Mouse (Mus musculus) spleen, postnatal 10 days (tissue): ENCODE results near the gene Utf1.

ENCODE experiments used
- DNase-seq, 2 experiments: peaks; one replicate each; pipeline ENCODE4 v3.0.0; 2021 to 2022; ENCODE audit warnings: low spot score in 2 of 2

The Utf1 gene

DNA sequence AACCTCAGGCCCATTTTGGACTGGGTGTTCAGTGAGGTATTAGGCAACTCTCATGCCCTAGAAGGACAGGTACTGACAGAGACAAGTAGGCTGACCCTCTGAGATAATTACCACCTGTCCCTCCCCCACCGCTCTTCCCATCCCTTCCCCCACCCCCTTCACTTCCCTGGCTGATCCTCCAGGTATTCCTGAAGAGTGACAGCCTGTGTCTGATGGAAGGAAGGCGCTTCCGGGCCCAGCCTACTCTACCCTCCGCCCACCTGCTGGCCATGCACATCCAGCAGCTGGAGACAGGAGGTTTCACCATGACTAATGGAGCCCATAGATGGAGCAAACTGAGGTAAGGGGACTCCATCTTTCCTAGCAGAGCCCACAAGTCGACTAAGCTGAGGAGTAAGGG, 5.8 kb upstream of the Utf1 start:
- no peak for DNase-seq

DNA sequence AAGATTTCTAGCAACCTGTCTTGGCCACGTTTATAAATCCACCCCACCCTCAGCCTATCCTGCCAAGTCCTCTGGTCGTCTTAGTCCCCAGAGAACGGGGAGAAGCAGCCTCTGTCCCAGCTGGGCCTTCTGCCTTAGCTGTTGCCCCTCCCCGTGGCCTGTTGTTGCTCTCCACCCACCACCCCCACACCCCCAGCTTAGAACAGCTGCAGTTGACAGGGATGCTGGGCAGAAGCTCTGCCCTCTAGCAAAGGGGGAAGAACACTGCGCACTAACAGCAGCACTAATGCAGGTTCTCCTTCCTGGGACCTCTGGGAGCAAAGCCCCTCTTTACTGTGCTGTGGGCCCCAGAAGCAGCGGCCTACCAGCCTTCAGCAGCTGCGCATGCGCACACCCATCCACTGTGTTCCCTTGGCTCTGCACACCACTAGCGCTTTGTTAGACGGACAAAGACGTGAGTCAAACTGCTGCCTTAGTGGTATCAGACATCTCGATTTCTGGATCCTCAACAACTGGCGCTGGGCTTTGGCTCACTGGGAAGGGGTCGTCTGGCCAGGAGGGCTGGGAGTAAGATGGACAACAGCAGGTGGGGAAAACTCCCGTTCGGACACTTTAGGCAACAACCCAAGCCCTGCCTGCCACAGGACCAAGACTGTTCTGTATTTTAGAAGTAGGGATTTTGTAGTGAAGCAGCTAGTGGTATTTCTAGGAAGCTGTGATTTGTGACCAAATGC, 2.9 kb upstream of the Utf1 start:
- no peak for DNase-seq

DNA sequence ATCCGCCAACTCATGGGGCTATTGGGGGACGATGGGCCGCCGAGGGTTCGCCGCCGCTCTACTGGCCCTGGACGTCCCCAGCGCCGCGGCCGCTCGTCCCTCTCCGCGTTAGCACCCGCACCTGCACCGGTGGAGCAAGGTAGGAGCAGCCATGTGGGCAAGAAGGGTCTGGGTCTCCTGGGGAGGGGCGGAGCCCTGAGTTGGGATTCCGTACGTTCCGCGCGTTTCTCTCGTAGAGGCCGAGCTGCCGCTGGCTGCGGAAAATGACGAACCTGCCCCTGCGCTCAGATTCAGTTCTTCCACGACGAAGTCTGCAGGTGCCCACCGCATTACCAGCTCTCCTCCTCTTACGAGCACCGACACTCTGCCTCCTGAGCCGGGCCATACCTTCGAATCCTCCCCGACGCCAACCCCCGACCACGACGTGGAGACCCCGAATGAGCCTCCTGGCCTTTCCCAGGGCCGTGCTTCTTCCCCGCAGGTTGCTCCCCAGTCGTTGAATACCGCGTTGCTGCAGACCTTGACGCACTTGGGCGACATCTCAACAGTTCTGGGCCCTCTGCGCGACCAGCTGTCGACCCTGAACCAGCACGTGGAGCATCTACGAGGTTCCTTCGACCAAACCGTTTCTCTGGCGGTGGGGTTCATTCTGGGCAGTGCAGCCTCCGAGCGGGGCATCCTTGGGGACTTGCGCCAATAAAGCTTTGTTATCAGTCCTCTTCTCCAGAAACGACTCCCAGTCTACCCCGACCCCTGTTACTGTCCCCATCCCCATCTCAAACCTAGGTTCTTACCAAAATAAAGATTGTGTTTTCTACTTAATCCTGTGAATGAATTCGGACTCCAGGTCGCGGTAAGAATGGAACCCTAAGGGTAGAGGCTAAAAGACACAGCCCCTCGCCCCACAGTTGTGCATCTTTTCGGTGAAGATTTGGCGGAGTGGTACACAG, 977 bp downstream of the Utf1 start:
- DNase-seq, result no peak

DNA sequence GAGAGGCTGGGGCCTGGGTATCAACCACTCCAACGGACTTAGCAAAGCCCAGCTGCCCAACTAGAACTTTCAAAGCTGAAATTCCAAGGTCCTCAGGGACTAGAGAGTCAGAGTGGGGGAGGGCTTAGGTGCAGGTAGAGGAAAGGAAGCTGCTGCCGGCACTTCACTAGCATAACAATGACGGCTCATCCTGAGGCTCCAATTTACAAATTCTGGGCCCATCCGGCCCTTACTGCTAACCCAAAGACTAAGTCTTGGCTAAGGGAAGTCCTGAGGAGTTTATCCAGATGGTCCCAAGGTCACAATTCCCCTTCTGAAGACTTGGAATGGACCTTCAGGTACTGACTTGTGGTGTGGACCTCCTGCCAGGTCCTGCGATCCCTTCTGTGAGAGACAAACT, 1.9 kb downstream of the Utf1 start:
- DNase-seq, result no peak

DNA sequence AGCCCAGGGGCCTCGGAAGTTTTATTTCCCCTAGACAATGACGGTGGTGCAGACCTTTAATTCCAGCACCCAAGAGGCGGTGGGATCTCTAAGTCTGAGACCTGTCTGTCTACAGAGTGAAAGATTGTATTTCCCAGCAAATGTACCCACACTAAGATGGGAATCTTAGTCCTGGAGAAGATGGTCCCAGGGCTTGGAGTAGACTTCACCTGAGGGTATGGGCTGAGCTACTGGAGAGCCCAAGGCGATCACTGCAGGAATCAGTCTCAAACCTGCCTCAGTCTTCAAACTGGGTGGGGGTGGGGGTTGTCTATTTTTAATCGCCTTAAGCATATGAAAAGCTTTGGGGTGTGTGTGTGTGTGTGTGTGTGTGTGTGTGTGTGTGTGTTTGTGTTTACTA, 2.4 kb downstream of the Utf1 start:
- DNase-seq, result no peak

DNA sequence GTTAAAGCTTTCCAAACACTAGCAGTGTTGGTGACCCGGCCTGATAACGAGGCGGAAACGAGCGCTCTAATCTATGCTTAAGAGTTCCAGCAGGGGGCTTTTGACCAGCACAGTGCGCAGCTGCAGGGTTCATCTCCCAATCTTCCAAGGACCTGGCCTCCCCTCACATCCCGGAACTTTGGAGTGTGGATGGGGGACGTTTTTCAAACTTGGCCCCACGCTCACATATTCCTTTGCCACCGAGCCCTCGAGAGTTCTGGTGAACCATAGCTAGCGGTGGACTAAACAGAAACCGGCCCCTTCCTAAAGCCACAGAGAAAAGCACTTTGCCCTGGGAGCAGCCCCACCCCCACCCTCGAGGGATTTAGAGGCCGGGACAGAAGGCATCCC, 6.3 kb downstream of the Utf1 start:
- peak in 1 of 2 experiments; percentile 47 for DNase-seq

DNA sequence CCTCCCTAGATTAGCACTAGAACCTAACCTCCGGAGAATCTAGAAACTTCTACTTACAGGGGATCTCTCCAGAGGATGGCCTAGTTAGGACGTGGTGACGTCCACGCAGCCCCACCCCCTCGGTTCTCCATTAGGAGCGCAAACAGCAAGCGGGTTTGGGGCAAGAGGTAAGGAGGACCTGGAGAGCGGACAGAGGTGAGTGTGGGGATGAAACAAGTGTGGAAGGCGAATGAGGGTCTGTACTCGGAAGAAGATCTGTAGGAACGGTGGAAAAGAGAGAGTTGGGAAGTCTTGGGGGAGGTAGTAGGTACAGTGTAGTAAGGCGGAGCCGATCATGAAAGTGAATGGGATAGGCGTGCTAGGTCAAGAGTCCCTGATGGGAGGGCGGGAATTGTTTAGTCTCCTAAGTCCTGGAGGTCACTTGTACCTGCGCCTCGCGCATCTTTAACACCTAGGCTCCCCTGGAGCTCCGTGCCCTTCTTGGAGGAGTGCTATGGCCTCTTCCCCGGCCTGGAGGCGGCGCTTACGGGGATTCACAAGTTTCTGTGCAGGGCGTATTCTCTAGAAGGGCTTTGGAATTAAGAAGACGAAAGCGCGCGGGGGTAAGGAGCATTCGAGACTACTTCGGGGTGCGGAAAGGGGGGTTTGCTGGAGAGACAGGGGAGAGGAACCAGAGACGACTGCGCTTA, 6.8 kb downstream of the Utf1 start:
- DNase-seq, result peak in 1 of 2 experiments; percentile 55

DNA sequence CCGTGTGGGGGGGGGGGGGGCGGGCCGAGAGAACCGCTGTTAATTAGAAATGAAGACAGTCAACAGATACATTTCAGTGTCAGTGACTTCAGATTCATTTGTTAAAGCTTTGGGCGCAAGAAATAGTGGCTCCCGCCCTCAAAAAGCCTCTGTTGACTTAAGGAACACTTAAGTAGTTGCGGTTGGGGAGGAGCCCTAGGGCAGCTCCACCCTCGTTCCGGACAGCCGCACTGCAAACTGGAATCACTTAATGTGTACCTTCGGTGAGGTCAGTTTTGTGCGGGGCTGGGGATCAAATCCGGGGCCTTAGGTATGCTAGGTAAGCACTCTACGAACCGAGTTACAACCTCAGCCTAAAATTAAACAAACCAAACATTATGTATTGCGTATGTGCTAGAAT, 7.5 kb downstream of the Utf1 start:
- DNase-seq, result no peak

DNA sequence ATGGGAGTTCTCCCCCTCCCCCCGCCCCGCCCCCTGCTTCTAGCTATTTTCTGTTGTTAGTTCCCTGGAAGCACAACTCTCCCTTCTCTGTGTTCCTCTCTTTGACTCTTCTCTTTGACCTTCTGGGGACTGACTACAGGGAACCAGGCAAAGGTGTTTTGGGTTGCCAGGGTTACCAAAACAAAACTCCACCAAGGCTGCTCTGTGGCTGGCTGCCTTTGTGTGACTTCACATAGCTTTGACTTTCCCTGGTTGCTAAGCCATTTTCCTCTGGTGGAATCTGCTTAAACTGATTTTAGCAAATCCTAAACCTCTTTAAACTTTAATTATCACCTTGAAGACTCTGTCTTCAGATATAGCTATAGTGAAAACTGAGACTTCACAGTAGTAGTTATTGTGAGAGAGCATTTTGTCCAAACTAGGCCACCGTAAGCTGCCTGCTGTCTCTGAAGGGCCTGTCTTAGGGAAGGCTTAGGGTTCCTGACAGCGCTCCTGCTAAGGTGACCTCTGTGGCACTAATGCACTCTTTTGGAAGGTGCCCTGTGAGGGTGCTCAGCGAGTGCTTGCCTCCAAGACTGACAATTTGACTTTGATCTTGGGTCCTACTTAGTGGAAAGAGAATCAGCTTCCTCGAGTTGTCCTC, 8.5 kb downstream of the Utf1 start:
- no peak for DNase-seq

DNA sequence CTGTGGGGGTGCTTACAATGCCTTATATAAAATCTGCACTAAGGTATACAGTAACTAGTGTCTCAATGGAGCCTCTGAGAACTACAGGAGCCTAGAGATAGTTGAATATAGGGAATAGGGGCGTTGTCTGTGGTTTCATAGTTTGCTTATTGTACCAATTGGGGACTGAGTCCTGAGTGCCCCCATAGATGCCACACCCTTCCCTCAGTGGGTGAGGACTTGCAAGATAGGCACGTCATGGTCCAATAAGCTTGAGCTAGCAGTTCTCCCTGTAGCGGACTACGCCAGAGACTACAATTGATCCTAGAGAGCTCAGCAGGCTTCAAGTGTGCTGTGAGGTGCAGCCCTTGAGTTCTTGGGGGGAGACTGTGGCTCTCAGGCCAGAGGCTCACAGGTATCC, 11.9 kb downstream of the Utf1 start:
- DNase-seq, result no peak

DNA sequence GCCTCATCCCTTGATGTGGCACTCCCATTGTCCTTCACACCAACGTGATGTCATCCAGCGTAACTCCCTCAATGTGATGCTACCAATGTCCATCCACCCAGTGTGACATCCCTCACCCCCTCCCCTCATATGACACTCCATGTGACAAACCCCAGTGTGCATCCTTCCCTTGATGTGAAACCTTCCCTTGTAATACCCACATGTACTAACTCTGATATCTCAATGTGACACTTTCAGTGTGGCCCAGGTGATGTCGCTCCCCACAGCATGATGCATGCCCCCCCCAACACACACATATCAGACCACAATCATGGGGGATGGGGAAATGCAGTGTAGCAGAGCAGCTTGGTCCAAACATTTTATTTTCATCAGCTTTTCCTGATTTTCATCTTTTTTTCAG, 13.1 kb downstream of the Utf1 start:
- no peak for DNase-seq

DNA sequence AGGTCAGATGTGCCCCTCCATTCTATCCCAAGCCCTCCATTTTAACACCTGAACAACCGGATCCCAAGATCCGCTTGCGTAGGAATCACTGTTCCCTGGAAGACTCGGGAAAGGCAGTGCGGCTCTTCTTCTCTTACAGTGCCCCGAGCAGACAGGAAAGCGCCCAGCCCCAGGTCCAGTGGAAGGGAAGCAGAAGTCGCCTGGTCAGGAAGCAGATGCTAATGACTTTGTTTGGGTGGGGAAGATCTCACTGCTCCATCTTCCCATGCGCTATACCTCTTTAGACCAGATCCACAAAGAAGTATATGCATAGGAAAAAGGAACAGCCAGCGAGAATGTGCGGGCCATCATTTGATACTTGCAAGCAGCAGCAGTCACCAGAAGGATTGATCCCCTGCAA, 13.8 kb downstream of the Utf1 start:
- DNase-seq, result no peak

DNA sequence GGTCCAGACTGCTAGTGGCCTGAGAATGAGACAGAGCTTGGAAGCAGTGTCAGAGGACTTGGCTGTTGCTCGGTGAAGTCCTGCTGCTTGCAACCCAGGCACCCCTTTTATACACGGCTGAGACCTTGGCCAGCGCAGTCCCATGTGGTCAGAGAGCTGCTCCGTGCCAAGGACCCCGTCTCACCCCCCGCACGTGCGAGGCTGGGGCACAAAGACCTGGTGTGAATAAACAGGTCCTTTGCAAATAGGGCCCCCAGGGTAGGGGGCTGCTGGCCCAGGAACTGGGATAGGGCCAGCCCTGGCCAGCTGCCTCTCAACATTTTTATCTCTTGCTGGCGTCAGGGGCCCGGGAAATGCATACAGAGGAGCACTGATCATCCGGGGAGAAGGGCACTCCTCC, 14.4 kb downstream of the Utf1 start:
- no peak for DNase-seq

DNA sequence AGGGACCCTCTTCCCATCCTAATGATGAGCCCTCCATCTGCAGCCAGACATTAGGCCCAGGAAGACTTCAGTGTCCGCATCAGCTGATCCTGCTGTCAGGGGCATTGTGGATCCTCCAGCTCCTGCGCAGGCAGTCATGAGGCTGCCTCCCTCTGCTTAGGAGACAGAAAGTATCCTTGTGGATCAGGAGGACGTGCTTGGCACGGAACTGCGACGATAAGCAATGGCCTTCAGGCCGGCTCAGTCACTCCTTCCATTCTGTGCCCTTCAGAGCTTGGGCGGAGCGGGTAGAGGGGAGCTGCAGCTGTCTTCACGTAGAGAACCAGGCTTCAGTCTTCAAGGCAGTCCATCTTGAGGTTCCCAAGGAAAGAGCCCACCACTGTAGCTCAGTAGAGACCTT, 17.6 kb downstream of the Utf1 start:
- no peak for DNase-seq

DNA sequence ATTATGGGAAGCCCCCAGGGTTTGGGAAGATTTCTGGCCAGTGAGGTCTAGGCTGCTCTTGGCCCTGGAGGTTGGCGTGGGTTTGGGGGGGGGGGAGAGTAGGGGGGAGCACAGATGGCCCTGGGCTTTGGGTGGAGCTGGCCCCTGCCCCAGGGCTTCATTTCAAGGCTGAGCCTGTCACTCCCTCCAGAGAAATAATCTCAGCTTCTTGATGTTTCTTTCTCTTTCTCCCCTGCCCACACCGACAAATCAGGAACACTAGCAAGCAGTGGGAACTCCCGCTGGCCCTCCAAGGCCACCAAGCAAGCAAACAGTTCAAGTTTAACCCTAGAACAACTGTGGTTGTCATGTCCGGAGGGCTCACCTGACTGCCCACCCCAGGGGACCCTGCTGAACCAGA, 20.2 kb downstream of the Utf1 start:
- DNase-seq, result no peak

DNA sequence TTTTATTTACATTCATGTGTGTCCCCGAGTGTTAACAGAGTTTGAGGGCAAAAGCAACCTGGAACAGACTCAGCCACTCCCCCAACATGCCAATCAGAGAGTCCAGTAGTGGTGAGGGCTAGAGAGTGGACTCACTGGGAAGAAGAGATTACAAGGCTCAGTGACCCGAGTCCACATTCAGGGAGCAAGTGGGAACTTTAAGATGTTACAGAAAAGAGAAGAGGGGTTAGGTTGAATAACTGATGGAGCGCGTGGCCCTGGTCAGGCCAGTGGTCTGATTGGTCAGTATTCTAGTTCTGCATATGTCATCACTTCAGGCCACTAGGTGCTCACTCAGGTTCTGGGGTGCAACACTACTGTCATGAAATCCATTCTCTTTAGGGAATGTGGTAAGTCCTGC, 23.6 kb downstream of the Utf1 start:
- DNase-seq, result no peak

DNA sequence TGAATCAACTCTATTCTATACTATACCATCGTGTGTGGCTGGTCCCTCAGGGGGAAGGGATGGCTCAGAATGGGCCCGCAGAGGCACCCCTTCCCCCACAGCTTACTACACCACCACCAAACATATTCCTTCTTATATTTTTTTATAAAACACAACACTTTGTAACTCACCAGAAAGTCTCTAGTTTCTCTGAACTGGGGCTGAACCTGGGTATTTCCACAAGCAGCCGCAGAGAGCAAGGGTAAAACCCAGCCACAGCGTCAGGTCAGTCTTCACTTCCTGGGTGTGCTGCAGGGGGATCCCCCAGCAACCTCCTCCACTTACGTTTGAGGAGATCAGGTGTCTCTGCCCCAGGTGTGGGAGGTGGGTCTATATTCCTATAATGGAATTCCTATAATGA, 24.8 kb downstream of the Utf1 start:
- no peak for DNase-seq

DNA sequence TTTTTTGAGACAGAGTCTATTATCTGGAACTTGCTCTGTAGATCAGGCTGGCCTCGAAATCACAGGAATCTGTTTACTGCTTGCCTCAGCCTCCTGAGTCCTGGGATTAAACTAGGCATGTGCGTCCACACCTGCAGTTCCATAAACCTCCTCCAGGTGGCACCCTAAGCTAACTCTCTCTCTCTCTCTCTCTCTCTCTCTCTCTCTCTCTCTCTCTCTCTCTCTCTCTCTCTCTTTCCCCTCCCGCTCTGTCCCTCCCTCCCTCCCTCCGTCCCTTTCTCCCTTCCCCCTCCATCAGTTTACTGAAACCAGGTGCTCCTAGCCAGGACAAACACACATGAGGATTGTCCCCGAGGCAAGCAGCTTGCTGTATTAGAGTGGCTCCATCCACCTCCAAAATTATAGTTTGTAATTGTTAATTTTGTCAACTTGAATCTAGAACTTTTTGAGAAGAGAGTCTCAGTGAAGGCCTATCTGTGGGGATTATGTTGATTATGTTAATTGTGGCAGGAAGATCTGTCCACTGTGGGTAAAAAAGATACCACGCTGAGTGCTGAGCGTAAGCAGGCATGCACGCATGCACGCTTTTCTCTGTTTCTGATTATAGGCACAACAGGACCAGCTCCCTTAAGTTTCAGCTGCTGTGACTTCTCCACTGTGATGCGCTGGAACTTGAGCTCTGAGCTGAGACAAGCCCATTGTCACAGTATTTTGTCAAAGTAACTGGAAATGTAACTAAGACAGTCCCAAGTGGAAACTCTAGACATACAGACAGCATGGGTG, 25.9 kb downstream of the Utf1 start:
- peak; percentile 68 to 84 for DNase-seq

DNA sequence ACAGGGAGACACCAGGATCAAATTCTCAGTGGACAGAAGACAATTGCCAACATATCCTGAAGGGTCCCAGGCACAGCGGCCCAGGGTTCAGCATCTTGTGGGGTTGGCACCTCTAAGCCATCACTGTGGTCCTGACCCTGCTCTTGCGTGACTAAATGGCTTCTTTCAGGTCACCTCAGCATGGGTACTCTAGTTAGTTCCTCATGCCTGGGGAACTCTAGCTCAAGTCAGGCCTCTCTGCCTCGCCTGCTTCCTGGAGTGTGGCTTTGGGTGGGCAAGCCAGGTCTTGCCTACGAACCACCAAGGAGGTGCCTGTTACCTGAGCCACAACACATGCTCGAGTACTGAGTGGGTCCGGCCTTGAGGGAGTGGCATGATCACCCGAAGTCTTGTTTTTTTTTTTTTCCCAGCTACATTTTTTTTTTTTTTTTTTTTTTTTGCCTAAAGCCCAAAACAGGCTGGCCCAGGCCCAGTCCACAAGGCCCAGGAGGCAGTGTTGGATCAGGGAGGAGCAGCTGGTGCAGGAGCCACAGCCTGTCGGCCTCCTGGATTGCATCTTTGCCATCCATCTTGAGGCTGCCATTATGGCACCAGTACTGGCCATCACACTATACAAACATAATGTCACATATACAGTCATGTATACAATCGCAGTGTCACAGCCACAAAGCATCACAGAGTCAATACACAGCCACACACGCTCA, 26.8 kb downstream of the Utf1 start:
- DNase-seq, result no peak

DNA sequence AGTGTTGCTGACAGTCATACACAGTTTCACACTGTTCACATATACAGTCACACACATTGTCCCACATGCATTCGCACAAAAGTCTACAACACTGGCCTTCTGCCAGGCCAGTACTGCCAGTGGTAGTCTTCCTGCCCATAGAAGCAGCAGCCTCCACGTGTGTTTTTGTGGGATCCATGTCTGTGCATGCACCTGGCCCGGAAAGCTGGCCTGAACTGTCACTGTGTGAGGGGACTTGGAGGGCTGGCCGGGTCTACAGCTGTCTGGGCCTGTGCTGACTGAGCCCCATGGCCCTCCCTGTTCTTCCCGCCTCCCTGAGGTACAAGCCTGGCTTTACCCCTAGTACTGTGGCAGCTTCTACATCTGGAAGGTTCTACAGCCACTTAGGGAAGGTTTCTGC, 27.4 kb downstream of the Utf1 start:
- no peak for DNase-seq

DNA sequence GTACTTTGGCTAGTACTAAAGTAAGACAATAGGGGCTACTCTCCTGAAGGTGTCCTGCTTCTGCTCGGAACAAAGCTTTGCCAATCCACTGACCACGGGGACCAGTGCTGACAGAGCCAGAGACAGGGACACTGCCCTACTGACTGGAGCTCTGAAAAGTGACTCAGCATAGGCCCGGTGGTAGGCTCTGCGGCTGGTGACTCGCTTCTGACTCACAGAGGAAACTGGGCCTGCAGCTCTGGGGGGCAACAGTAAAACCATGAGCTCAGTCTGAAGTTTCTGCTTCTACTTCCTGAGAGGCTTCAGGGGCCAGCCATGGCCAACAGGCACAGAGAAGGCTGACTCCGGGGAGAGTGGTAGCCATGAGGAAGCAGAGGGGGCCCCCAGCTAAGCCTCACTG, 27.8 kb downstream of the Utf1 start:
- no peak for DNase-seq
